Mouse (Mus musculus): ENCODE measurements around the gene Vpreb3.
A peak's percentile ranks its signal among the peaks of the same experiment; 100 is the strongest.

Vpreb3 gene

DNA sequence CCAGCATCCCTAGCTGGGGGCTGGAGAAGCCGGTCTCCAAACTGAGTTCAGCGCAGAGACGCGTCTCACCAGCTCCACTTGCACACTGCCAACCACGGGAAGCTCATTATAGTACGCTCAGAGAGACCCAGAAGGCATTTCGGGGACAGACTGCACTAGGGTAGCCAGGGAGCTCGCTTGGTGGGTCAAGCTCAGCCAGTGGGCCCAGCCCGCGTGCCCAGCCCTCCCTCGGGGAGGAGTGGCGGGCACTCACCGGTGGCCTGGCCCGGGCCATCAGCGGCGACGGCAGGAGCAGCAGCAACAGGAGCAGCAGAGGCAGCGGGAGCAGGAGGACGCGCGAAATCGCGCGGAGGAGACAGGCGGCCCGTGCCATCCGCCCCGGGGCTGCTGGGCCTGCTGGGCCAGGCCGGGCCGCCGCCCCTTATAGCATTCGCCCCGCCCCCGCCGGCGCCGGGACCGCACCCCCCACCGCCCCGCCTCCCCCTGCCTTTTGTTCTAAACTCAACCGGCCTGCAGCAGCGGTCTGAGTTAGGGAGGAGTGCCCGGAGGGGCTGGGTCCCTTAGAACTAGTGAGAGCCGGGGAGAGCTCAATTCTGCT is 10.7 kb upstream of the Vpreb3 start:
- peak; percentile 44 to 50 for DNase-seq

DNA sequence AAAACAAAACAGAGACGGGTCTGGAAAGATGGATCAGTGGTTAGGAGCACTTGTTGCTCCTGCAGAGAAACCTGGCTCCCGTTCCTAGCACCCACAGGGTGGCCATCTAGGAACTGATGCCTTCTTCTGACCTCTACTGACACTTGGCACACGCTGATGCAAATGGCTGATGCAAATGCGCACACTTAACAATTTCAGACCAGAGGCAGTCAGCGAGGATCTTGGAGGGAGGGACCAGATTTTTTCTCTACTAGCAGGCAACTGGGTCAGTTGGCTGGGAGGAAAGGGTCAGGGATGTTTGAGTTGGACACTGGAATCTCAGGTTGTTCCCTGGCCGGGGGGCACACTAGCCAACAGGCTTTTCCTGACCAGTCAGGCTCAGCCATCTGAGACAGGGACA is 10.0 kb upstream of the Vpreb3 start, which contains the start of gene Chchd10:
Gene Chchd10 (plus strand): TSS at position 240 of the 400 bp plus-strand sequence.
- DNase-seq: no peak

DNA sequence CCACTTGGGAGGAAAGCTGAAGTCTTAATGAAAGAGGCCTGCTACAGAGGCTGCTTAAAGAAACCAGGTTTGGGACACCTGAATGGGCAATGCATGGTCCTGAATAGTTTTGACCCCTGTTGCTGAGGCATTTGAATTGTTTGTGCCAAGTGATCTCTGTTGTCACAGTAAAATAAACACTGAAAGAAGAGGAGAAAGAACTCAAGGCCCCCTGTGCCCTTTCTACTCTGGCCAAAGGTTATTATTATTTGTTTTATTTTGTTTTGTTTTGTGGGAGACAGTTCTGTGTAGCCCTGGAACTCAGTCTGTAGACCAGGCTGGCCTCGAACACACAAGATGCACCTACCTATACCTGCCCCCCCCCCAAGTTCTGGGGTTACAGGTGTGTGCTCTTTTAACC is 7.9 kb upstream of the Vpreb3 start:
- no peak for DNase-seq

DNA sequence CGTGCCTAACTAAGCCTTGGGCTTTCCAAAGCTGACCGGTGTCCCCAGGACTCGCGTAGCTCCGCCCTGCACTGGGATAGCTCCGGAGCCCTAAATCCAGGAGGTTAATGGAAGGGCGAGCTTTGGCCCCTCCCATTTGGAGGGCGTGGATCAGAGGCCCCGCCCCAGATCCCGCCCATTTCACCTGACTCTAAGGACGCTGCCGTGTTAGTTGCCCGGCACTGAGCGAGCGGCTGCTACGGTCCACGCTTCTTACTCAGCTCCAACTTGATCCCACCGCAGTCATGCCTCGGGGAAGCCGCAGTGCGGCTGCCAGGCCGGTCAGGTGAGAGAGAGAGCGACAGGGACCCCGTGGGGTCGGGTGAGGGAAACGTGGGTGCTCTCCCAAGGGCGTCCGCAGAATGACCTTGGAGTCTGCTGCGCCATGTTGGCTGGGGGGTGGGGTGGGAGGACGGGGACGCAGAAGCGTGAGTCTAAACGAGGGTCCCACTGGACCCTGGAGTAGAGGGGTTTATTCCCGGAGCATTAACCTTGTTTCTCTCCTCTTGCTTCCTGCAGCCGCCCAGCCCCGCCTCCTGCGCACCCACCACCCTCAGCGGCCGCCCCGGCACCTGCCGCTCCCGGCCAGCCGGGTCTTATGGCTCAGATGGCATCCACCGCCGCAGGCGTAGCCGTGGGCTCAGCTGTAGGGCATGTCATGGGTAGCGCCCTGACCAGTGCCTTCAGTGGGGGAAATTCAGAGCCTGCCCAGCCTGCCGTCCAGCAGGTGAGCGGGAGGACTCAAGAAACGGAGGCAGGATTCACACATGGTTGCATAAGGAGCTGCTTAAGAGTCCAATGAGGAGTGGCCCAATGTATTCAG is 6.9 kb upstream of the Vpreb3 start, which contains the start of gene Mmp11:
Gene Mmp11 (minus strand): TSS at position 817 of the 862 bp plus-strand sequence.
- DNase-seq: peak; percentile 90 to 94

DNA sequence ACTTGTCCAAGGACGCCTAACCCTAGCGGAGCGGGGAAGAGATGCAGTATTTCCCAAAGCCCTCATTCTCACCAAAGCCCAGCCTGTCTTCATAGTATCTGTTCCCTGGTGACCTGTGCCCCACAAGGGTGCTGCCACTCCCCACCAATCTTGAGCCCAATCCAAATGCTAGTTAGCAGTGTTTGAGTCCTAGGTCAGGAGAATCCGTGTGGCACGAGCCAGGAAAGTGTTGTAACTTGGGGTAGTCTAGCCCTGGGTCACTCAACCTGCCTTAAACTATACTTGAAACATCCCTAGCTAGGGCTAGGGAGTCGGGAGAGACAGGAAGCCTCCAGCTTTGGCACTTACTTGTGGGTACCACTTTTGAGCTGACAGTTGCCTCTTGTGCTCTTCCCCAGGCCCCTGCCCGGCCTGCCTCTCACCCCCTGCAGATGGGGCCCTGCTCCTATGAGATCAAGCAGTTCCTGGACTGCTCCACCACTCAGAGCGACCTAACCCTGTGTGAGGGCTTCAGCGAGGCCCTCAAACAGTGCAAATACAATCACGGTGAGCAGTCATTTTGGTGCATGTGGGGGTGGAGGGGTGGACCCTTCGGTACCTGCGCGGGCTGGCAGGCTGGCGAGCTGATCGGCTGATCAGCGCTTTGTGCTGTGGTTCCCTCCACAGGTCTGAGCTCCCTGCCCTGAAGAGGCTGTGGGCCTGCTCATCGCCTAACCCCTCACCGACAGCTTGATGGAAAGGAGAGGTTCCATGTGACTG is 5.8 kb upstream of the Vpreb3 start:
- peak; percentile 27 to 28 for DNase-seq

DNA sequence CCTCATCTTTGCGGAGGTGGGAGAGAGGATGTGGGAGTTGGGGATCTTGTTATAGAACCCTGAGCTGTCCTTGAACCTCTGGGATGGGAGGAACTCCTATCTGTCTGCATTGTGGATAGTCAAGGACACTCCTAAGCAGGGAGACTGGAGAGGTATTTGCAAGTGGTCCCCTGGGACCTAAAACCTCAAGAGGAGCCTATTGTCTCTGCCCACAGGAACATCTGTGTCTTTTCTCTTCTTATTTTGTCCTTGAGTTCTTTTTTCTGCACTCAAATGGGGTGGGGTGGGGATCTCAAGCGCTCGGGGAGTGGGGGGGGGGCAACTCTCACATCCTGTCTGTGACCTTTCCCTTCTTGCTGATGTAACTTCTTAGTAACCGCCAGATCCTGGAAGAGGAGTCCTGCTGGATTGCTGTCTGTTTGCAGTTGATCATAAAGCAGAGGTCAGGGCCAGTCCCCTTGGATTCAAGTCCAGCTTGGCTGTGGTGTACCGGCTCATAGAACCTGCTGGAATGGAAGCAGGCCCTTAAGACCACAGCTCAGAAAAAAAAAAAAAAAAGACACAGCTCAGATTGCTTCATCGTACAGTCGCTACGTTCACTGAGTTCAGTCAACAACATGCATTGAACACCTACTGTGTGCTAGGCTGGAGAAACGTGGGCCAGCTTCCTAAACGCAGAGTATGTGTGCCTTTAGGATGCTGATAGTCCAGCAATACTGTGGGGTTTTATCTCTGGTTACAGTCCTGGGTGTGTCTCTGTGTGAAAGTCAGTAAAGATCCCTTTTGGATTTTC is 4.8 kb upstream of the Vpreb3 start:
- no peak for DNase-seq

DNA sequence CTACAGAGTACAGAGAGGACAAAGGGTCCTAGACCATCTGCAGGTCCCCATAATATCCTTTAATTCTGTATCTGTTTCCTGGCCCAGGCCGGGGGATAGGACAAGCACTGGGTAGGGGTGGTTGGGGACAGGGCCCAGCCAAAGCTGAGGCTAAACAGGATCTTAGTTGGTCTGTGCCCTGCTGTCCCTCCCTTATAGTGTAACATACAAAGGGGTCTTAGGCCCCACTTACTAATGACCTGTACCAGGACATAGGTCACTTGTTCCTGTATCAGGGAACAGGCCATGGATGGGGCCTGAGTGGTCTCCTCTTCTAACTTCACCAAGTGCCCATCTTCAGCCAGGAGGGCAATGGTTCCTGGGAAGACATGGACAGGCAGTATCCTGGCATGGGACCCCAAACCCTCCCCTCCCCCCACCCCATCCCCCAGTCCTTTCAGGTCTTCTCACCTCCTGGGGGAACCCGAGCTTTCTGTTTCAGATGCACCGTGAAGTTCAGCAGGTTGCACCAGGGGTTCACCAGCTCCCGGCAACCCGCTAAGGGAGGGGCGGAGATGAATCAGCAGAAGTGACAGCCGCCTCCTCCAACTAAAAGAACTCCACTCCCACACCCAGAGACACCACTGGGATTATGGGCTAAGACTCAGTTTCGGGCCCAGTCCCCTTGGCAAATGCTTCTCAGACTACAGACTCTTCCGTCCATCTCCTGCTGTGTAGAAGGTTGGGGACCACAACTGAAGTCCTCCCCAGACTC is 3.2 kb upstream of the Vpreb3 start:
- no peak for DNase-seq

DNA sequence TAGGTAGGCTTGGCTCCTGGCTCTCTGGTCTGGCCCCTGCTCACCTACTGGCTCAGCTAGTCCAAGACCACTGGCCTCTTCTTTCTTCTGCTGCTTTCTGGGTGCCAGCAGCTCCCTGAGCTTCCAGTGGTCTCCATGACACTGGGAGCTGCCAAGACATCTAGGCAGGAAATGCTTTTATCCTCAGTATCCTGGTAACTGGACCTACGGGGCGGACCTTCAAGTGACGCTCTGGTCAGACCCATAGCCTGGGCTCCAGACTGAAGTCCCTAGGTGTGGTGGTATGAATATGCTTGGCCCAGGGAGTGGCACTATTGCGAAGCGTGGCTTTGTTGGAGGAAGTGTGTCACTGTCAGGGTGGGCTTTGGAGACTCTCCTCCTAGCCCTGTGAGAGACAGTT is 2.3 kb upstream of the Vpreb3 start, which contains the start of gene Gm867:
Gene Gm867 (minus strand): TSS at position 153 of the 400 bp plus-strand sequence.
- DNase-seq: no peak

DNA sequence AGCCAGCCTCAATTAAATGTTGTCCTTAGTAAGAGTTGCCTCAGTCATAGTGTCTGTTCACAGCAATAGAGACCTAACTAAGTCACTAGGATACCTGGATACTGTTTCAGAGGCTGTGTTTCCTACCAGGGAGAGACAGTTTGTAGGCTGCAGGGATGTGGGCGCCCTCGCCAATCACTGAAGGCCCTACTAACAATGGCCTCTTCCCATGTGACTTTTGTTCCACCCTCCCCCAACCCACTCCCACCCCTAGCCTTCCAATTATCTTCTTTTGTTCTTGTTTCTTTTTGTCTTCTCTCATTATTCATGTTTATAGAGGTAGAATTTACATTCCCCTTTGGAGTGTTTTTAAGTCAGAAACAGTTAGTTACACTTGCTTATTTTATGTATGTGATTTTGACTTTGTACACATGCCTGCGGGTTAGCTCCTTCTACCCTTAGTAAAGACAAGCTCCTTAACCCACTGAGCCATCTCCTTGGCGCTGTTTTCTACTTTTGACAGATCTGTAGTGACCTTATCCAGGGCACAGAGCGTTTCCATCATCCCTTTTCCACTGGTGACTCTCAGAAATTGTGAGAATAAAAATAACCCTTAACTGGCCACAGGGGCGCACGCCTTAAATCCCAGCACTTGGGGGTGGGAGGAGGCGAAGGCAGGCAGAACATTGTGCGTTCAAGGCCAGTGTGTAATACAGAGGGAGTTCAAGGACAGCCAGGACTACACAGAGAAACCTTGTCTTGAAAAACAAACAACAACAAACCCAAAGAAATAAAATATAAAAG is 1.6 kb upstream of the Vpreb3 start:
- no peak for DNase-seq

DNA sequence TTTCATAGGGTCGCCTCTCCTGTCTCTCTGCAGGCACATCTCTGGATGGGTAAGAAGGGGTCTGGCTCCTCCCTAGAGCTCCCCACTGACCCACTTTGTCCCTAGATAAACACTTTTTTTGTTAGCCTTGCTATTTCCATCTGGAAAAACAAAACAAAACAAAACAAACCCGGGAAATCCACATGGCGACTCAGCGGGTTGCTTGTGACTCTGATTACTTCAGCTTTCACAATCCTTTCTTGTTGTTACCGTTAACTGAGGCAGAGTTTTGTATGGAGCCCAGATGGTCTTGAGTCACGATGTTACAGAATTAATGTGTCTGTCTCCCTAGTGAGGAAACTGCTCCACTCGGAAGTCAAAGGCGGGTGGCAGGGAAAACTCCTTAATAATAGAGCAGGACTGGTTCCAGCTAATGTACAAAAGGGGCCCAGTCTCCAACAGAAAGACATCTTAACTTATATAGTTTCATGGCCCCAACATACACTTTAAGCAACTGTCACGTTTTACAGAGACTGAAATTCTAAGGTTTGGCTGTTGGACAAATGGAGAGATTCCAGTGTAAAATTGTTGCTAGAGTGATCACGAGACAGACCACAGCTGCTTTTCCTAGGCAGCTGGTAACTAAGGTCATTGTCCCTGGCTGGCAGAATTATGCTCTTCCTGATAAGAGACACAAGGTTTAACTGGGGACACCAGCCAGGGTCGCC is 1.4 kb downstream of the Vpreb3 start:
- no peak for DNase-seq

DNA sequence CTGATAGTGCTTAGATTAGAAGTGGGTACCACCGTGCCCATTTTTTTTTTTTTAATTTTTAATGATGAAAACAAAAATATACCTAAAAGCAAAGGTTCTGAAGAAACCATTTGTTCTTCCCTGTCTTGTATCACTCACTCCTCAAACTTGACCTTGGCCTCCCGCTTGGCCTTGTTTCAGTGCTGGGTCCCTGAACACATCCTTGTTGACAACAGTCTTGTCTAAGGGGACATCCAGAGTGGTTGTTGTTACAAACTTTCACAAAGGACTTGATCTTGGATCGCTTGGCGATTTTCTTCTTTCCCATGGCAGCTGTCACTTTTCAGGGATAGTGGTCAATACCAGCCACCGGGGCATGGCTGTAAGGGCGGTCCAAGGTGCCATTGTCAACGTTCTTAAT is 2.4 kb downstream of the Vpreb3 start:
- DNase-seq: no peak

DNA sequence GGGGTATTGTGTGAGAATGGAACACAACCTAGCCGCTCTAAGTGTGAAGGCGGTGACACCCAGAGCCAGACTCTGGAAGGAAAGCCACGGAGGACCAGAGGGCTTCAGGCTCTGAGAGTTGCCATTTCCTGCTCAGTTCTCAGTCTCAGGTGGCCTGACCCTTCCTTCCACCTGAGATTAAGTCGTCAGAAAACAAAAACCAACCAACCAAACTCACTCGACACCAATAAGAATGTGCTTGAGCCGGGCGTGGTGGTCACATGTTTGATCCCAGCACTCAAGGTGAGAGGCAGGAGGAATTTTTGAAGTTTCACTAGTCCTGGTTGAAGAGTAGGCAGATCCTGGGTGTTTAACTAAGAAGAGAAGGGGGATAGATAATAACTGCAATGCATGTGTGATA is 3.0 kb downstream of the Vpreb3 start:
- no peak for DNase-seq

DNA sequence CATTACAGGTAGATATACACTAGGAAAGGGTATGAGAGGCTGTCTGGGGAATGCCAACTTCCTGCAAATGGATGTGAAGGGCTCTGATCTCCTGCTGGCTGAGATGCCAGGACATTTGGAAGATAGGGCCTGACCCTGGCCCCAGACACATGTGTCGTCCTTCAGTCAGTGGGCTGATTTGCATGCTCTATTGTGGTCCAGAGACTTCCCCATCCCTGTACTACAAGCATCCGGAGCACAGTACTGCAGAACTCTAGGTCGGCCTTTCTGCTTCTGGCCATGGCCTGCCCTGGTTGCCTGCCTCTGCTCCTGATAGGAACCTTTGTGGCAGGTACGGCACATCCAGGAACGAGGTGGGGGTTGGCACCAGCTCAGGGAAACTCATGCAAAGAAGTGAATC is 5.2 kb downstream of the Vpreb3 start:
- no peak for DNase-seq

DNA sequence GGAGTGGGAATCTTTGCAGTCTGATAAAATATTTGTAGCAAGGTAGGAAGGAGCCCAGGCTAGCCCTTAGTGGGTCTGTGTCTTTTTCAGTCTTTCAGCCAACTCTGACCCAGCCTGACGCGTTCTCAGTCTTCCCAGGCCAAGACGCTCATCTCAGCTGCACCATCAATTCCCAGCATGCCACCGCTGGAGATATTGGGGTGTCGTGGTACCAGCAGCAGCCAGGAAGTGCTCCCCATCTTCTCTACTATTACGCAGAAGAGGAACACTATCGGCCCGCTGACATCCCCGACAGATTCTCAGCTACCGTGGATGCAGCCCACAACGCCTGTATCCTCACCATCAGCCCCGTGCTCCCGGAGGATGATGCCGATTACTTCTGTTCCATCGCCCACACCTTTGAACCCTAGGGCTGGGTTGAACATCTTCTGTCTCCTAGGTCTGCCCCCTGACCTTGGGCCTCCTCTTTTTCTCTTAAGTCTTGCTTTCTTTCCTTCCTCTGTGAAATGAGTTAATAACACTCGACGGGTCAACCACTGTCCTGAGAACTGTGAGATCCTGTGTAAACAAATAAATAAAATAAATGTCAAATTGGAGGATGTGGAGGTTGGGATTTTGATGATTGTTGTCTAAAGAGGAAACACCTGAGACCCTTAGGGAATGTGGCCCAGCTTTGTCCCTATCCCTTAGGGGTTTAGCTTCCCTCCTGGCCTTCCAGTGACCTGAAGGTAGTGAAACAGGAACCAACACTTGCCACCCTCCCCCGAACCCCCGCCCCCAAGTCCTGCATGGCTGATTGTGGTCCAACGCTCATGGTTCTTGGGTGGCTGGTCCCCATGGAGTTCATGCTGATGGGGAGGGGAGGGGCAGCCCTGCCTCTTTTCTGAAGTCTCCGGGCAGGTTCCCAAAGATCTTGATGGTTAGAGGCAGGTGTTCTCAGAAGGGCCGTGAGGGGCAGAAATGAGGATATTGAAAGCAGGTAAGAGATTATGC is 6.5 kb downstream of the Vpreb3 start:
- DNase-seq: no peak

DNA sequence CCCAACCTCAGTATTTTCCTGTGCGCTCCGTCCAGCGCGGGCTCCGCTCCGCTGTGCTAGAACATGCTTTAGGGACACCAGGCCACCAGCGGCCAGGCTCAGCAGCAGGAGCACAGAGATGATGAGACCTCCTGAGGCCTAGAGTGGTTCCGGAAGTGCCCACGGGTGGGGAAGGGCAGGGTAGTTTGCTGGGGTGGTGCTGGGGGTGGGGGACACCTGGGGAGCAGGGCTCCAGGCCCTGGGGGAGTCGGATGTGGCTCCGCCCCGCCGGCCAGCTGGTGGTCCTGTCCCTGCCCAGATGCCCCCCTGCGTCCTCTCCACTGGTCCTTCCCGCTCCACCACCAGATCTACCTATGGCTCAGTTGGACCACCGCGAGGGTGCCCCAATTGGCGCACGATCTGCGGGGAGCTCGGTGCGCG is 7.9 kb downstream of the Vpreb3 start:
- DNase-seq: peak; percentile 41 to 48

DNA sequence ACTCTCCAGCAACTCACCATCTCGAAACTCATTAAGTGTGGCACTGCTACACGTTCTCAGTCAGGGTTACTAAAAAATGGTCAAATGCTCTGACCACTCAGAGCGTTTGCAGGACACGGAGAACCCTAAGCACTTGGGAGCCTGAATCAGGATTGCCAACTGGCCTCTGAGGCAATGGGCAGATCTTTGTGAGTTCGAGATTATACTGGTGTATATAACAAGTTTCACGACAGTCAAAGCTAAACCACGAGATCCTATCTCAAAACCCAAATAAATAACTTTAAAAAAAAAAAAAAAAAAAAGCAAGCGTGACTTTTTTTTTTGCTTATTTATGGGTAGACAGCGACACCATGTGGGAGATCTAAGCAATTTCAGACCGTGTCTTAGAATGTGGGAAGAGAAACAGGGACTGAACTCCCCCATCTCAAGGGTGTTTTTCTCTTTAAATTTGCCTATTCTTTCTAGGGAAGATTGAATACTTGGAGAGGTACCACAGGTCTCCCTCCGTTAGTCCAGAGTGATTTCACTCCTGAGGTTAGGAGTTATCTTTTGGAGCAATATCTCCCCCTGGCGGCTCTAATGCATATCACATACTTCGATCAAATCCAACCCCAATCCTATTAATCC is 8.7 kb downstream of the Vpreb3 start:
- DNase-seq: peak; percentile 54 to 69

DNA sequence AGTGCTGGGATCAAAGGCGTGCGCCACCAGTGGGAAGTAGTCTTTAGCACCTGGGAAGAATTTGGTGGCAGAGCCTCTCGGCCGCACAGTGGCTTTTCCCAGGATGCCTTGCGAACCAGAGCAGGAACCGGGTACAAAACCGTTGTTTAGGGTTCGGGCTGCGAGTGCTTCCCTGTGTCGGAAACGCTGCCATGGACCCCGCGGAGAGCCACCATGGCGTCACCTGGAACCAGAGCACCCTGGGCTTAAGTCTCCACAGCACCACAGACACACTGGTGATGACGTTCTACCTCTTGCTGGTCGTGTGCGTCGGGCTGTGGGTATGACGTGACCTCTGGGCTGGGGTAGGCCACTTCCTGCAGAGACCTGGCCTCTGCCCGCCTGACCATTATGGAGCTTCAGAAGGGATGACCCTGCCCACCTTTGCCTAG is 11.5 kb downstream of the Vpreb3 start, which contains the start of gene Gm5134:
Gene Gm5134 (plus strand): TSS at position 134 of the 431 bp plus-strand sequence.
- no peak for DNase-seq

DNA sequence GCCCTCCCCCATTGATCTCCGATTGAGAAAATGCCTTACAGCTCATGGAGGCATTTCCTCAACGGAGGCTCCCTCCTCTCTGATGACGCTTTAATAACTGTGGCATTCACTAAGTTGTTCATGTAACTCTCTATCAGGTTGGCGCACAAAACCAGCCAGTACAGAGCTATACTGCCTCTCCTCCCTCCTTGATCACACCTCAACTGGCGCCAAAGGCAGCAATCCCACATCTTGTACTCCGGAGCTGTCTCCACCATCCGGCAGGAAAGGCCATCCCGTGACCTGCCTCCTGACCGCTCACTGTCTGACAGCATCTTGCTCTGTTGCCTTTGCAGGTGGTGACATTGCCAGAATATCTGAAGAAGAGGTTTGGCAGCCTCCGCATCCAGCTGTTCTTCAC is 31.0 kb downstream of the Vpreb3 start:
- no peak for DNase-seq
